Mouse (Mus musculus): ENCODE measurements around the gene Mbd3. TPM values are rescaled to one million over a fixed set of nuclear protein-coding genes. Genes with fewer than 3 reads are reported as not detected.

Gene Mbd3
- total and polyA plus RNA-seq, 2 experiments from 2014 or later, result 43.9 to 196 TPM

- no peak overlapping the region for H3K27ac ChIP-seq (ENCODE audit: low read depth, low read length)
- H3K4me2 ChIP-seq (ENCODE audit: low read depth), result peak overlapping the region; percentile 71
- H3K9me3 ChIP-seq (ENCODE audit: low read length), result no peaks in the 10 kb centered on the region
- peaks cover 42% of the 10 kb centered on the region for H3K27me3 ChIP-seq (ENCODE audit: insufficient read depth, low read length)
- no peaks in the 10 kb centered on the region for H3K4me1 ChIP-seq (ENCODE audit: insufficient read depth)
- peak; percentile 58 for ATAC-seq
- H3K9ac ChIP-seq, result peak overlapping the region; percentile 43; the same call in 1 of the 2 replicates
- DNase-seq, result peak; percentile 63
- WGBS, result 6% methylated on average over 29 of the region's 31 CpGs
- H3K36me3 ChIP-seq (ENCODE audit: insufficient read depth), result no peaks in the 10 kb centered on the region
- peak overlapping the region; percentile 32 for H3K4me3 ChIP-seq (ENCODE audit: low read depth, low read length)
- TF ChIP-seq CTCF (IDR thresholded peaks at IDR 0.05; ENCODE audit: low read depth), result peak; percentile 40; the same call in 1 of the 2 replicates
Measured at GRCm38 (mm10) chr10:80357994-80358639, 41.2 kb downstream of the Mbd3 start.

- WGBS, result 32% methylated on average over 7 of the region's 7 CpGs
- no peak overlapping the region for H3K27ac ChIP-seq (ENCODE audit: low read depth, low read length)
- H3K27me3 ChIP-seq (ENCODE audit: insufficient read depth, low read length), result peaks cover 49% of the 10 kb centered on the region
- H3K4me3 ChIP-seq (ENCODE audit: low read depth, low read length), result peak overlapping the region; percentile 40
- H3K4me2 ChIP-seq (ENCODE audit: low read depth), result peak overlapping the region; percentile 71
- ATAC-seq, result peak; percentile 16; the same call in 1 of the 2 replicates
- no peaks in the 10 kb centered on the region for H3K9me3 ChIP-seq (ENCODE audit: low read length)
- H3K4me1 ChIP-seq (ENCODE audit: insufficient read depth), result no peaks in the 10 kb centered on the region
- DNase-seq, result no peak
- H3K9ac ChIP-seq, result no peak overlapping the region
- no peak for TF ChIP-seq CTCF (IDR thresholded peaks at IDR 0.05; ENCODE audit: low read depth)
- H3K36me3 ChIP-seq (ENCODE audit: insufficient read depth), result no peaks in the 10 kb centered on the region
Measured at GRCm38 (mm10) chr10:80357336-80357735, 42.0 kb downstream of the Mbd3 start.

- peak overlapping the region; percentile 40 for H3K4me3 ChIP-seq (ENCODE audit: low read depth, low read length)
- H3K9me3 ChIP-seq (ENCODE audit: low read length), result no peaks in the 10 kb centered on the region
- peak overlapping the region; percentile 33; the same call in 1 of the 2 replicates for H3K9ac ChIP-seq
- WGBS, result 4% methylated on average over 32 of the region's 34 CpGs
- no peaks in the 10 kb centered on the region for H3K36me3 ChIP-seq (ENCODE audit: insufficient read depth)
- H3K4me1 ChIP-seq (ENCODE audit: insufficient read depth), result no peaks in the 10 kb centered on the region
- H3K4me2 ChIP-seq (ENCODE audit: low read depth), result peak overlapping the region; percentile 71
- ATAC-seq, result peak; percentile 60
- no peak overlapping the region for H3K27ac ChIP-seq (ENCODE audit: low read depth, low read length)
- peaks cover 55% of the 10 kb centered on the region for H3K27me3 ChIP-seq (ENCODE audit: insufficient read depth, low read length)
- no peak for DNase-seq
- no peak for TF ChIP-seq CTCF (IDR thresholded peaks at IDR 0.05; ENCODE audit: low read depth)
Measured at GRCm38 (mm10) chr10:80356737-80357136, 42.6 kb downstream of the Mbd3 start.

GRCm38 (mm10) chr10:80356001-80356682 is 43.2 kb downstream of the Mbd3 start, which contains the start of gene Plk5:
TSS of gene Plk5 (plus strand) at chr10:80356459.
- ATAC-seq (peak; percentile 44; the same call in 1 of the 2 replicates), DNase-seq (no peak)
- Histone ChIP-seq H3K4me3 (ENCODE audit: low read depth, low read length) (peak within 1 kb of the TSS; percentile 40), H3K9ac (peak within 1 kb of the TSS; percentile 33; the same call in 1 of the 2 replicates), H3K9me3 (ENCODE audit: low read length) (no peaks in the 10 kb centered on the region), H3K4me2 (ENCODE audit: low read depth) (peak within 1 kb of the TSS; percentile 71), H3K4me1 (ENCODE audit: insufficient read depth) (no peaks in the 10 kb centered on the region), H3K36me3 (ENCODE audit: insufficient read depth) (no peaks in the 10 kb centered on the region), H3K27ac (ENCODE audit: low read depth, low read length) (no peak within 1 kb of the TSS), H3K27me3 (ENCODE audit: insufficient read depth, low read length) (peaks cover 57% of the 10 kb centered on the region)
- 2% methylated on average over 49 of the region's 53 CpGs for WGBS
- TF ChIP-seq CTCF (IDR thresholded peaks at IDR 0.05; ENCODE audit: low read depth), result no peak

- H3K27ac ChIP-seq (ENCODE audit: low read depth, low read length), result no peak overlapping the region
- ATAC-seq, result no peak
- H3K36me3 ChIP-seq (ENCODE audit: insufficient read depth), result no peaks in the 10 kb centered on the region
- H3K9me3 ChIP-seq (ENCODE audit: low read length), result no peaks in the 10 kb centered on the region
- H3K27me3 ChIP-seq (ENCODE audit: insufficient read depth, low read length), result peaks cover 64% of the 10 kb centered on the region
- no peaks in the 10 kb centered on the region for H3K4me1 ChIP-seq (ENCODE audit: insufficient read depth)
- DNase-seq, result no peak
- no peak overlapping the region for H3K9ac ChIP-seq
- no peak overlapping the region for H3K4me2 ChIP-seq (ENCODE audit: low read depth)
- 8% methylated on average over 9 of the region's 9 CpGs for WGBS
- no peak for TF ChIP-seq CTCF (IDR thresholded peaks at IDR 0.05; ENCODE audit: low read depth)
- H3K4me3 ChIP-seq (ENCODE audit: low read depth, low read length), result no peak overlapping the region
Measured at GRCm38 (mm10) chr10:80355431-80355830, 43.9 kb downstream of the Mbd3 start.

DNA sequence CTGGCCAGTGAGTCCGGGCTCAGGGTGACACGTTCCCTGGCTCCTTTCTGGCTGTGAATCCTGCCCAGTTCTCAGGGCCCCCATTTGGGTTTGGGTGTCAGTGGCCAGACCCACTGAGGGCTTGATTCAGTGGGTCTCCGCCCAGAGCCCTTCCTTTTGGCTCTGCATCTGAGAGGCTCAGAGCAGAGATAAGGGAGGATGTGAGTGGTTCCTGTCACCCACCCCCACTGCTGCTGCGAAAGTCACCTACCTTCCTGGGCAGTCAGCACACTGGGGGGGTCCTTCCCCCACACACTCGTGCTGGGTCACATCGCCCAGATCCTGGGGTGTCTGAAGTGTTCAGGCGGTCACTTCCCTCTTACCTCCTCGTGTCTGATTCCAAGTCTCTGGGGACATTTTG is 46.6 kb downstream of the Mbd3 start:
- Histone ChIP-seq H3K4me1 (ENCODE audit: insufficient read depth) (no peaks in the 10 kb centered on the region), H3K4me2 (ENCODE audit: low read depth) (no peak overlapping the region), H3K27me3 (ENCODE audit: insufficient read depth, low read length) (peaks cover 68% of the 10 kb centered on the region), H3K27ac (ENCODE audit: low read depth, low read length) (no peak overlapping the region), H3K9me3 (ENCODE audit: low read length) (no peaks in the 10 kb centered on the region), H3K9ac (no peak overlapping the region), H3K36me3 (ENCODE audit: insufficient read depth) (no peaks in the 10 kb centered on the region), H3K4me3 (ENCODE audit: low read depth, low read length) (no peak overlapping the region)
- DNase-seq (no peak), ATAC-seq (no peak)
- 70% methylated on average over 8 of the region's 8 CpGs for WGBS
- TF ChIP-seq CTCF (IDR thresholded peaks at IDR 0.05; ENCODE audit: low read depth), result no peak

DNA sequence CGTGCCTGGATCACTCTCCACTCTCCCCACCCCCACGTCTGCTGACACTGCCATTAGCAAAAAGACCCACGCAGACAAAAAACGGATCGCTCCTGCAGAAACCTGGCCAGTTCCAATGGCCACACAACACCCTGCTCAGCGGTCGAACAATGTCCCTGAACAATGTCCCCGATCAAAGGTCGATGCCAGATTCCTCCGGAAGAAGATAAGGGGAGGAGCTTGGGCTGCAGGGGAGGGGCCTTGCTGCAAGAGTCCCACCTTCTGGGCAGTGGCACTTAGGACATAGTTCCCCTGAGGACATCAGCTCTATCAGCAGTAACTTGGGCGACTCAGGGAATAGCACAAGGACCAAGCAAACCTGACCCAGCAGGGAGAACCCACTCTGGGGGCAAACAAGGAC is 47.5 kb downstream of the Mbd3 start:
- WGBS, result 22% methylated on average over 11 of the region's 11 CpGs
- DNase-seq (no peak), ATAC-seq (no peak)
- H3K9ac ChIP-seq, result no peak overlapping the region
- no peak for TF ChIP-seq CTCF (IDR thresholded peaks at IDR 0.05; ENCODE audit: low read depth)
- H3K4me3 ChIP-seq (ENCODE audit: low read depth, low read length), result no peak overlapping the region
- H3K4me2 ChIP-seq (ENCODE audit: low read depth), result no peak overlapping the region
- H3K4me1 ChIP-seq (ENCODE audit: insufficient read depth), result no peaks in the 10 kb centered on the region
- no peaks in the 10 kb centered on the region for H3K9me3 ChIP-seq (ENCODE audit: low read length)
- no peak overlapping the region for H3K27ac ChIP-seq (ENCODE audit: low read depth, low read length)
- peaks cover 67% of the 10 kb centered on the region for H3K27me3 ChIP-seq (ENCODE audit: insufficient read depth, low read length)
- no peaks in the 10 kb centered on the region for H3K36me3 ChIP-seq (ENCODE audit: insufficient read depth)
